Mouse (Mus musculus): Measurements from ENCODE around the gene Slc30a2. TPM values are rescaled to one million over a fixed set of nuclear protein-coding genes. Genes with fewer than 3 reads are reported as not detected.
"Not testable (repeated sequence)": the region's sequence is repeated elsewhere in the genome, so short reads cannot be mapped to it uniquely, and the experiment has no call there.

Gene Slc30a2
- total RNA-seq, 1 experiment from 2014 or later = not detected

GRCm38 (mm10) chr4:134352929-134353328 lies 9.9 kb downstream of the Slc30a2 start:
- ATAC-seq (replicated peaks; ENCODE audit: insufficient number of reproducible peaks, low FRiP score, low TSS enrichment, poor library complexity, severe bottlenecking) = no peak

- ATAC-seq (replicated peaks; ENCODE audit: insufficient number of reproducible peaks, low FRiP score, low TSS enrichment, poor library complexity, severe bottlenecking) = no peak
Measured at GRCm38 (mm10) chr4:134353527-134354409, 10.8 kb downstream of the Slc30a2 start.

GRCm38 (mm10) chr4:134355841-134356452 lies 13.0 kb downstream of the Slc30a2 start:
- no peak for ATAC-seq (replicated peaks; ENCODE audit: insufficient number of reproducible peaks, low FRiP score, low TSS enrichment, poor library complexity, severe bottlenecking)

GRCm38 (mm10) chr4:134356591-134357460 lies 13.8 kb downstream of the Slc30a2 start:
- ATAC-seq (replicated peaks; ENCODE audit: insufficient number of reproducible peaks, low FRiP score, low TSS enrichment, poor library complexity, severe bottlenecking) = peak; percentile 51; the same call in 1 of the 2 replicates

- ATAC-seq (replicated peaks; ENCODE audit: insufficient number of reproducible peaks, low FRiP score, low TSS enrichment, poor library complexity, severe bottlenecking) = 0 out of 2 replicates have a peak, but pooled peaks have one; percentile 12
Measured at GRCm38 (mm10) chr4:134357461-134357771, 14.4 kb downstream of the Slc30a2 start.

GRCm38 (mm10) chr4:134359649-134360048 lies 16.7 kb downstream of the Slc30a2 start:
- no peak for ATAC-seq (replicated peaks; ENCODE audit: insufficient number of reproducible peaks, low FRiP score, low TSS enrichment, poor library complexity, severe bottlenecking)

GRCm38 (mm10) chr4:134361215-134361614 lies 18.2 kb downstream of the Slc30a2 start:
- no peak for ATAC-seq (replicated peaks; ENCODE audit: insufficient number of reproducible peaks, low FRiP score, low TSS enrichment, poor library complexity, severe bottlenecking)

GRCm38 (mm10) chr4:134362124-134362523 lies 19.1 kb downstream of the Slc30a2 start:
- ATAC-seq (replicated peaks; ENCODE audit: insufficient number of reproducible peaks, low FRiP score, low TSS enrichment, poor library complexity, severe bottlenecking) = no peak

GRCm38 (mm10) chr4:134362586-134362985 lies 19.6 kb downstream of the Slc30a2 start:
- peak; percentile 76 for ATAC-seq (replicated peaks; ENCODE audit: insufficient number of reproducible peaks, low FRiP score, low TSS enrichment, poor library complexity, severe bottlenecking)

GRCm38 (mm10) chr4:134365280-134365679 lies 22.3 kb downstream of the Slc30a2 start:
- no peak for ATAC-seq (replicated peaks; ENCODE audit: insufficient number of reproducible peaks, low FRiP score, low TSS enrichment, poor library complexity, severe bottlenecking)

GRCm38 (mm10) chr4:134370649-134371221 lies 27.8 kb downstream of the Slc30a2 start:
- ATAC-seq (replicated peaks; ENCODE audit: insufficient number of reproducible peaks, low FRiP score, low TSS enrichment, poor library complexity, severe bottlenecking) = no peak

GRCm38 (mm10) chr4:134371316-134371855 lies 28.4 kb downstream of the Slc30a2 start:
- ATAC-seq (replicated peaks; ENCODE audit: insufficient number of reproducible peaks, low FRiP score, low TSS enrichment, poor library complexity, severe bottlenecking) = no peak

- ATAC-seq (replicated peaks; ENCODE audit: insufficient number of reproducible peaks, low FRiP score, low TSS enrichment, poor library complexity, severe bottlenecking) = peak; percentile 79
Measured at GRCm38 (mm10) chr4:134372294-134372747, 29.3 kb downstream of the Slc30a2 start.

GRCm38 (mm10) chr4:134373295-134373694 lies 30.3 kb downstream of the Slc30a2 start:
- no peak for ATAC-seq (replicated peaks; ENCODE audit: insufficient number of reproducible peaks, low FRiP score, low TSS enrichment, poor library complexity, severe bottlenecking)

- no peak for ATAC-seq (replicated peaks; ENCODE audit: insufficient number of reproducible peaks, low FRiP score, low TSS enrichment, poor library complexity, severe bottlenecking)
Measured at GRCm38 (mm10) chr4:134374306-134374705, 31.3 kb downstream of the Slc30a2 start.

- ATAC-seq (replicated peaks; ENCODE audit: insufficient number of reproducible peaks, low FRiP score, low TSS enrichment, poor library complexity, severe bottlenecking) = no peak
Measured at GRCm38 (mm10) chr4:134378089-134378615, 35.2 kb downstream of the Slc30a2 start.

- no peak for ATAC-seq (replicated peaks; ENCODE audit: insufficient number of reproducible peaks, low FRiP score, low TSS enrichment, poor library complexity, severe bottlenecking)
Measured at GRCm38 (mm10) chr4:134379510-134379909, 36.5 kb downstream of the Slc30a2 start.

- not testable (repeated sequence) for ATAC-seq (replicated peaks; ENCODE audit: insufficient number of reproducible peaks, low FRiP score, low TSS enrichment, poor library complexity, severe bottlenecking)
Measured at GRCm38 (mm10) chr4:134383750-134384149, 40.8 kb downstream of the Slc30a2 start, which contains the start of gene Extl1. Extl1 (minus strand) TSS chr4:134383850.
